Mouse (Mus musculus): ENCODE measurements around the gene Gm5934. TPM values are rescaled to one million over a fixed set of nuclear protein-coding genes. Genes with fewer than 3 reads are reported as not detected.
"Not testable (repeated sequence)": the region's sequence is repeated elsewhere in the genome, so short reads cannot be mapped to it uniquely, and the experiment has no call there.

Gm5934 gene
- not detected in 2 replicates for polyA plus RNA-seq (2015; fragmentation: Nextera tagmentation; extraction: Ambion mirVana)

DNA sequence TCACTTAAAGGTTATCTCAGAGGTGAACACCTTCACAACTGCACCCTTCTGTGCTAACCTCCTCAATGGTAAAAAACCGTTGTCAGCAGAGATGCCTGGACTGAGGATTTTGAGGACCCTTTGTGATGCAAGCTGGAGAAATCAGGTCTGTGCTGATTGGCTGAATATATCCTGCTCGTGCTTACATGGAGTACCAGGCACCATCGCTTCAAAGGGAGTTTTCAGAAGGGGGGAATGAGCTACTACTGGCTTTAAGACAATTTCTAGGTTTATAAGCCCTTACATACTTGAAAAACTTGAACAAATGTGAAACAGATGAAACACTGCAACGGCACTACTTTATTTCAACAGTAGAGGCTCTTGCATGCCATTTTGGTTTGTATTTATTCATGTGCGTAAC lies at the start of gene Gm5934:
Gene Gm5934 (minus strand): TSS at position 101 of the 400 bp plus-strand sequence.
- not testable (repeated sequence) for H3K36me3 ChIP-seq (replicated peaks); H3K4me1 ChIP-seq; H3K27ac ChIP-seq; H3K9ac ChIP-seq; H3K4me2 ChIP-seq; ATAC-seq (replicated peaks); H3K27me3 ChIP-seq (replicated peaks); H3K4me3 ChIP-seq; H3K9me3 ChIP-seq
- 88% methylated on average over 5 of the region's 5 CpGs for WGBS

Other genes starting within 250 kb of the Gm5934 start
- gene Gm4297, start 74.1 kb upstream of the Gm5934 start, polyA plus RNA-seq (2015; fragmentation: Nextera tagmentation; extraction: Ambion mirVana): not detected in 2 replicates